Mouse (Mus musculus) colon, adult 2 months (tissue): Measurements from ENCODE around the gene Adipoq. TPM values are rescaled to one million over a fixed set of nuclear protein-coding genes. Genes with fewer than 3 reads are reported as not detected.

Source experiments
- polyA plus RNA-seq: library from polyadenylated mRNA; depleted of rRNA; stranded (reverse); fragments of >200 nt; gene quantifications from 2 replicates; pipeline ENCODE4 v1.2.3, GENCODE M21; 2012; rRNA removed

The Adipoq gene
- polyA plus RNA-seq = 15.4 and 18.9 TPM in 2 replicates

DNA sequence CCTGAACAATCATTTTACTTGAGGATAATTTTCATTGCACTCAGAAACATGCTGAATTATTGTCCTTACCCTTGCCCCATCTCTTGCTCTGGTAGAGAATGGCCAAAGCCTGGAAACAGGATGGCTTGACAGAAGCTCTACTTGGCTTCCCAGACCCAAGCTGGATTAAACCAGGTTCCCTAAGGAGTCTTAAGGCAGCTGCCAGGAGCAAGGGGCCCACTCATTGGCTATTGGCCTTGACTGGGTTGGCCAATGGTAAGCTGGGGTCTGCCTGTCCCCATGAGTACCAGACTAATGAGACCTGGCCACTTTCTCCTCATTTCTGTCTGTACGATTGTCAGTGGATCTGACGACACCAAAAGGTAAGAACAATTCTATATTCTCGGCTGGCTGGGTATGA lies at the start of gene Adipoq:
Gene Adipoq, plus strand, starts transcription at position 257 of the 400 bp plus-strand sequence.

DNA sequence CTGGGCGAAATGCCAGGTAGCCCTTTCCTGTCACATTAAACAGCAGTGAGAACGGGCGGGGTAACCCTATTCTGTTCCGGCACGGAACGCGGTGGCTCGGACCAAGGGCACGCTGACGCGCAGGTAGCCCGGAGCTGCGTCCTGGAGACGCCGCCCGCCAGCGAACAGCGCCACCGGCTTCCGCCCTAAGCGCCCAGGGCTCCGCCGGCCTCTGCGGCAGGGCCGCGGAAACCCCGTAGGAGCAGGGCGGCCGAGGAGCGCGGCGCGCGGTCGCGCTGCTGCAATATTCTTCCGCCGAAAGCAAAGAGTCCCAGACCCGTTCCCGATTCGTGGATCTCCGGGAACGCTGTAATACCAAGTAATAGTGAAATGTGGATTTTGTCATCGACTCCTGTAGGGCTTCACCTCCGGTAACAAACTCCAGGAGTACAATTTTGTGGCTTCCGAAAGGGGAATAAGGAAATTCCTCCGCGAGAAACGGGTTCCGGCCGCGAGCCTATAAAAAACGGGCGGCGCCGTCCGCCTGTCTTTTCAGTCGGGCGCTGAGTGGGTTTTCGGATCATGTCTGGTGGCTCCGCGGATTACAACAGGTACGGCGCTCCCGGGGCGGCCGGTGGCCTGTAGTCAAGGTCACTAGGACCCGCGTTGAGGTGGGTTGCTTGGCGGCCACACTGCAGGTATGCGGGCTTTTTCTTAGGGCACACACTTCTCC lies 38.9 kb upstream of the Adipoq start, which contains the start of gene Eif4a2:
Gene Eif4a2, plus strand, starts transcription at position 214 of the 712 bp plus-strand sequence.

GRCm38 (mm10) chr16:23127673-23128375 lies 18.5 kb upstream of the Adipoq start, which contains the start of gene Rfc4:
Gene Rfc4, minus strand, starts transcription at chr16:23127737.

Other genes starting within 250 kb of the Adipoq start
- 0.12 and 0.27 TPM in 2 replicates for gene Fetub, start 228.2 kb upstream of the Adipoq start, polyA plus RNA-seq
- 0.58 and 0.90 TPM in 2 replicates for gene Hrg, start 195.5 kb upstream of the Adipoq start, polyA plus RNA-seq
- gene Kng2, start 117.1 kb upstream of the Adipoq start, polyA plus RNA-seq = not detected in 2 replicates
- gene Kng1, start 88.7 kb upstream of the Adipoq start, polyA plus RNA-seq = not detected in 2 replicates
- gene Eif4a2, start 39.1 kb upstream of the Adipoq start, polyA plus RNA-seq = 46.9 and 50.8 TPM in 2 replicates
- gene Rfc4, start 18.8 kb upstream of the Adipoq start, polyA plus RNA-seq = 0.29 TPM in 1 of 2 replicates, not detected in the other
- gene St6gal1, start 78.2 kb downstream of the Adipoq start, polyA plus RNA-seq = 25.1 and 25.3 TPM in 2 replicates